Mouse (Mus musculus): ENCODE results near the gene Ramp1. TPM values are rescaled to one million over a fixed set of nuclear protein-coding genes. Genes with fewer than 3 reads are reported as not detected.

The Ramp1 gene
- total RNA-seq, 1 experiment = 0.40 TPM

DNA sequence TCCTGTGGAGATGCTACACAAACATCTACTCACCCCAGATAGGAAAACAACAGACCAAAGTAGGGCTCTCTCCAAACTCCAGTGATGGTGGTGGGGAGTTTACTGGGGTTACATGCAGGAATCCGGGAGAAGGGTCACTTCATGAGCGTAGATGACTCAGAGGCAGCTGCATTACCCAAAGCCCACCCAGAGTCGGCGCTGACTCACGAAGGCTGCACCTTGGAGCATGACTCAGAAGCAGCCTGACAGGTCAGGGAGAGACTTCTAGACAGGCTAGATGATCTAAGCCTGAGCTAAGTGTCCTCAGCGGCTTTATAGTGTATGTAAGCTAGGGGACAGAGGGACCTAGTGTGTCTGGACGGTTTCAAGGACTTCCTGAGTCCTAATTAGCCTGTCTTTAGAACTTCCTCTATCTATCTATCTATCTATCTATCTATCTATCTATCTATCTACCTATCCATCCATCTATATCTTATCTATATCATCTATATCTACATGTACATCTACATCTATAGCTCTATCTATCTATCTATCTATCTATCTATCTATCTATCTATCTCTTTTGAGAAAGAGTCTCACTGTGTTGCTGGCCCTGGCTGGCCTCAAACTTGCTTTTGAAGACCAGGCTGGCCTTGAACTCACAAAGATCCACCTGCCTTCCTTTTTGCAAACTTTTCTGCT, 40.2 kb downstream of the Ramp1 start:
- no peak overlapping the region for H3K27ac ChIP-seq (ENCODE audit: insufficient read depth, low read depth, low read length, poor library complexity, severe bottlenecking)
- H3K4me1 ChIP-seq (ENCODE audit: control insufficient read depth in 2 of 2, insufficient read depth in 2 of 2, low read length in 2 of 2, poor library complexity in 1 of 2) = no peaks in the 10 kb centered on the region
- DNase-seq (ENCODE audit: low read depth, low spot score) = no peak
- TF ChIP-seq CHD2 (IDR thresholded peaks at IDR 0.05; ENCODE audit: low read depth, low read length) = no peak
- TF ChIP-seq ZNF384 (IDR thresholded peaks at IDR 0.05; ENCODE audit: low read depth, low read length) = no peak
- no peak for TF ChIP-seq ZC3H11A (IDR thresholded peaks at IDR 0.05; ENCODE audit: borderline replicate concordance, low read depth, low read length)
- no peak for TF ChIP-seq MAFK (IDR thresholded peaks at IDR 0.05; ENCODE audit: insufficient read depth, low read depth, low read length)
- no peak for TF ChIP-seq HCFC1 (IDR thresholded peaks at IDR 0.05; ENCODE audit: borderline replicate concordance, insufficient read depth, low read length)
- H3K9me3 ChIP-seq (ENCODE audit: control insufficient read depth, insufficient read depth, low read depth, low read length) = no peaks in the 10 kb centered on the region
- in situ Hi-C loops (cut with MboI; ENCODE audit: low sequenced_read_pairs in 2 of 2, unreplicated experiment in 2 of 2) = no loop called here
- no peaks in the 10 kb centered on the region for H3K36me3 ChIP-seq (ENCODE audit: control insufficient read depth, insufficient read depth, low read length, poor library complexity, severe bottlenecking)
- no peak overlapping the region for H3K9ac ChIP-seq (ENCODE audit: insufficient read depth, low read depth, low read length, poor library complexity, severe bottlenecking)
- no peak overlapping the region for H3K4me3 ChIP-seq (ENCODE audit: insufficient read depth in 1 of 2, low read depth in 1 of 2, low read length in 2 of 2, poor library complexity in 1 of 2, severe bottlenecking in 1 of 2)

DNA sequence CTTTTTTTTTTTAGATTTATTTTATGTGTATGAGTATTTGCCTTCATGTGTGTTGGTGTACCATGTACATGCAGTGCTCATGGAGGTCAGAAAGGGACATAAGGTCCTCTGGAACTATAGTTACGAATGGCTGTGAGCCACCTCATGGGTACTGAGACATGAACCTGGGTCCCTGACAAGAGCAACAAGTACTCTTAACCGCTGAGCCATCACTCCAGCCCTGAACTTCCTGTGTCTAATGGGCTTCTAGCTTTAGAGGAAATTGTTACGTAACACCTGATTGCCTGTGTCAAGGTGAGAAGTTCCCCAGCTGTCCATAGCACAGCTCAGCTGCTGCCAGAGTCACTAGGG, 40.7 kb downstream of the Ramp1 start:
- Histone ChIP-seq H3K4me3 (ENCODE audit: insufficient read depth in 1 of 2, low read depth in 1 of 2, low read length in 2 of 2, poor library complexity in 1 of 2, severe bottlenecking in 1 of 2) (no peak overlapping the region), H3K36me3 (ENCODE audit: control insufficient read depth, insufficient read depth, low read length, poor library complexity, severe bottlenecking) (no peaks in the 10 kb centered on the region), H3K4me1 (ENCODE audit: control insufficient read depth in 2 of 2, insufficient read depth in 2 of 2, low read length in 2 of 2, poor library complexity in 1 of 2) (no peaks in the 10 kb centered on the region), H3K27ac (ENCODE audit: insufficient read depth, low read depth, low read length, poor library complexity, severe bottlenecking) (no peak overlapping the region), H3K9me3 (ENCODE audit: control insufficient read depth, insufficient read depth, low read depth, low read length) (no peaks in the 10 kb centered on the region), H3K9ac (ENCODE audit: insufficient read depth, low read depth, low read length, poor library complexity, severe bottlenecking) (no peak overlapping the region)
- TF ChIP-seq ZNF384 (IDR thresholded peaks at IDR 0.05; ENCODE audit: low read depth, low read length) (no peak), CHD2 (IDR thresholded peaks at IDR 0.05; ENCODE audit: low read depth, low read length) (no peak), HCFC1 (IDR thresholded peaks at IDR 0.05; ENCODE audit: borderline replicate concordance, insufficient read depth, low read length) (no peak), MAFK (IDR thresholded peaks at IDR 0.05; ENCODE audit: insufficient read depth, low read depth, low read length) (no peak), ZC3H11A (IDR thresholded peaks at IDR 0.05; ENCODE audit: borderline replicate concordance, low read depth, low read length) (no peak)
- DNase-seq (ENCODE audit: low read depth, low spot score) = no peak
- in situ Hi-C loops (cut with MboI; ENCODE audit: low sequenced_read_pairs in 2 of 2, unreplicated experiment in 2 of 2) = no loop called here

DNA sequence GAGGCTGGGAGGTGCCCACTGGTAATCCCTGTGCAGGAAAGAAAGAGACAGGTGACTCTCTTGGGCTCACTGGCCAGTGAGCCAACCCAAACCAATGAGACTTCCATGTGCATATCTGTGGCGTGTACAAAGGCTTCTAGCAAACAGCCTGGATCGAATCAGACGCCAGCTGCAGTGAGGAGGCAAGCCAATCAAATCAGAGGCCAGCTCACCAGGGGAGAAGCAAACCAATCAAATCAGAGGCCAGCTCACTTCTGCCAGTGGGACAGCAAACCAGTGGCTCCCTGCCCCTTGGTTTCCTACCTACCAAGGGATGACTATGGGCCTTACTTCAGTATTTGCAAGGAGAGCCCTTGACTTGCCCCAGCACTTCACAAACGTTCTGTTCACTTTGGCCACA, 46.9 kb downstream of the Ramp1 start:
- in situ Hi-C loops (cut with MboI; ENCODE audit: low sequenced_read_pairs in 2 of 2, unreplicated experiment in 2 of 2) = no loop called here
- Histone ChIP-seq H3K36me3 (ENCODE audit: control insufficient read depth, insufficient read depth, low read length, poor library complexity, severe bottlenecking) (no peaks in the 10 kb centered on the region), H3K27ac (ENCODE audit: insufficient read depth, low read depth, low read length, poor library complexity, severe bottlenecking) (no peak overlapping the region), H3K9me3 (ENCODE audit: control insufficient read depth, insufficient read depth, low read depth, low read length) (no peaks in the 10 kb centered on the region), H3K4me1 (ENCODE audit: control insufficient read depth in 2 of 2, insufficient read depth in 2 of 2, low read length in 2 of 2, poor library complexity in 1 of 2) (no peaks in the 10 kb centered on the region; a peak in 1 of 4 replicates), H3K4me3 (ENCODE audit: insufficient read depth in 1 of 2, low read depth in 1 of 2, low read length in 2 of 2, poor library complexity in 1 of 2, severe bottlenecking in 1 of 2) (no peak overlapping the region), H3K9ac (ENCODE audit: insufficient read depth, low read depth, low read length, poor library complexity, severe bottlenecking) (no peak overlapping the region)
- TF ChIP-seq ZNF384 (IDR thresholded peaks at IDR 0.05; ENCODE audit: low read depth, low read length) (no peak), CHD2 (IDR thresholded peaks at IDR 0.05; ENCODE audit: low read depth, low read length) (no peak), ZC3H11A (IDR thresholded peaks at IDR 0.05; ENCODE audit: borderline replicate concordance, low read depth, low read length) (no peak)
- DNase-seq (ENCODE audit: low read depth, low spot score) = no peak

DNA sequence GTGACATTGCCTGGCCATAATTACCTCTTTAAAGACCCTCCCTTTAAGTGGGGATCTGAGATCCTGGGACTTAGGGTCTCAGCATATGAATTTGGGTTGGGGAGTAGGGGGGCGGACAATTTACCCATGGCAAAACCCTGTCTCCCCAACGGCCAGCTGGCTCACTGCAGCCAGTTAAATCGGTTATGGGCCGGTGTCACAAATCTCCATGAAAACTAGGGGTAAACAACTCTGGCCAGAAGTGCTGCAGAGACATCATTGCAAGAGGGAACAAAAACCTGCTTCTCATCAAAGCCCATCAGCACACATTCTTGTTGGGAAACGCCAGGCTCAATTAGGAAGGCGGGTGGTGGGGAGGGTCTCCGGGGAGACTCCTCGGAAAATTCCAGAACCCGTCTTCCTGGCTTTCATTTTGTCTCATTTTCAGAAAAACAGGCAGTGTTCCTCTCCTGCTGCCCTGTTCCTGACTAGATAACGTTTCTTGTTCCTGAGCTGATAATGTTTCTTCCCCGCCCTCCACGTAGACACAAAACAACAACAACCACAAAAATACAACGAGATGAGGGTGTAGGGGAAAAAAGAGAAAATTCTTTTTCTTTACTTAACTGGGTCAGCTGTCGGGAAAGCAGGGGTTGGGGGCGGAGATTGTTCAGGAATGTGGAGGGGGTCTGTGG, 47.9 kb downstream of the Ramp1 start:
- H3K27ac ChIP-seq (ENCODE audit: insufficient read depth, low read depth, low read length, poor library complexity, severe bottlenecking) = no peak overlapping the region

More for the DNA sequence above, 47.9 kb downstream of the Ramp1 start:
- in situ Hi-C loops (cut with MboI; ENCODE audit: low sequenced_read_pairs in 2 of 2, unreplicated experiment in 2 of 2) = no loop called here
- no peaks in the 10 kb centered on the region for H3K36me3 ChIP-seq (ENCODE audit: control insufficient read depth, insufficient read depth, low read length, poor library complexity, severe bottlenecking)
- no peaks in the 10 kb centered on the region for H3K9me3 ChIP-seq (ENCODE audit: control insufficient read depth, insufficient read depth, low read depth, low read length)
- DNase-seq (ENCODE audit: low read depth, low spot score) = no peak
- H3K9ac ChIP-seq (ENCODE audit: insufficient read depth, low read depth, low read length, poor library complexity, severe bottlenecking) = no peak overlapping the region
- no peaks in the 10 kb centered on the region; a peak in 1 of 4 replicates for H3K4me1 ChIP-seq (ENCODE audit: control insufficient read depth in 2 of 2, insufficient read depth in 2 of 2, low read length in 2 of 2, poor library complexity in 1 of 2)
- H3K4me3 ChIP-seq (ENCODE audit: insufficient read depth in 1 of 2, low read depth in 1 of 2, low read length in 2 of 2, poor library complexity in 1 of 2, severe bottlenecking in 1 of 2) = no peak overlapping the region
- TF ChIP-seq ZNF384 (IDR thresholded peaks at IDR 0.05; ENCODE audit: low read depth, low read length) (no peak), HCFC1 (IDR thresholded peaks at IDR 0.05; ENCODE audit: borderline replicate concordance, insufficient read depth, low read length) (no peak), MAFK (IDR thresholded peaks at IDR 0.05; ENCODE audit: insufficient read depth, low read depth, low read length) (no peak), ZC3H11A (IDR thresholded peaks at IDR 0.05; ENCODE audit: borderline replicate concordance, low read depth, low read length) (no peak), CHD2 (IDR thresholded peaks at IDR 0.05; ENCODE audit: low read depth, low read length) (no peak)

Measured in ES-E14 (cell line).